Mouse (Mus musculus) midbrain, embryonic 12.5 days (tissue): ENCODE measurements around the gene C530008M17Rik. TPM values are rescaled to one million over a fixed set of nuclear protein-coding genes. Genes with fewer than 3 reads are reported as not detected.
A peak's percentile ranks its signal among the peaks of the same experiment; 100 is the strongest.

Source experiments
- ATAC-seq: fragments of 200-750 bp; cut with Nextera tagmentation; 2 replicates; pipeline ENCODE4 v1.8.0; 2017; ENCODE audit warnings: low read depth, moderate TSS enrichment, moderate library complexity; ENCODE audit not compliant: low FRiP score
- H3K27ac ChIP-seq: fragments of 300-500 bp; sonication (generic); replicated peaks from 2 replicates; pipeline ENCODE4 v1.5.1; 2016; ENCODE audit warnings: mild to moderate bottlenecking
- H3K27me3 ChIP-seq: fragments of 300-500 bp; sonication (generic); 2 replicates; pipeline ENCODE4 v1.6.1; 2016; ENCODE audit warnings: mild to moderate bottlenecking
- H3K36me3 ChIP-seq: fragments of 300-500 bp; sonication (generic); 2 replicates; pipeline ENCODE4 v1.6.1; 2016
- H3K4me1 ChIP-seq: fragments of 300-500 bp; sonication (generic); 2 replicates; pipeline ENCODE4 v1.6.1; 2016
- H3K4me2 ChIP-seq: fragments of 300-500 bp; sonication (generic); replicated peaks from 2 replicates; pipeline ENCODE4 v1.6.1; 2016; ENCODE audit warnings: mild to moderate bottlenecking, moderate library complexity
- H3K4me3 ChIP-seq: fragments of 300-500 bp; sonication (generic); 2 replicates; pipeline ENCODE4 v1.5.1; 2016; ENCODE audit warnings: mild to moderate bottlenecking
- H3K9ac ChIP-seq: fragments of 300-500 bp; sonication (generic); replicated peaks from 2 replicates; pipeline ENCODE4 v1.6.1; 2016; ENCODE audit warnings: mild to moderate bottlenecking, moderate library complexity
- H3K9me3 ChIP-seq: fragments of 300-500 bp; sonication (generic); 2 replicates; pipeline ENCODE4 v1.6.1; 2016; ENCODE audit warnings: mild to moderate bottlenecking
- WGBS: fragments of 180-500 bp; shearing (Covaris S2); methylation state at CpG from one replicate; pipeline ENCODE4 v1.1.7; 2016; 5-methylcytosine and 5-hydroxymethylcytosine counted together
- polyA plus RNA-seq: library from polyadenylated mRNA; unstranded; fragments of >200 nt; fragmentation: Nextera tagmentation; extraction: Ambion mirVana; gene quantifications from 2 replicates; pipeline ENCODE4 v1.2.1, GENCODE M21; 2016

The C530008M17Rik gene
- polyA plus RNA-seq, 1 experiment from 2014 or later: 74.1 TPM

- WGBS: 98% methylated on average over 7 of the region's 7 CpGs
- H3K27me3 ChIP-seq: no peaks in the 10 kb centered on the region
- no peak overlapping the region for H3K4me2 ChIP-seq
- H3K4me3 ChIP-seq: no peak overlapping the region
- no peak for ATAC-seq
- no peak overlapping the region for H3K27ac ChIP-seq
- no peaks in the 10 kb centered on the region for H3K9me3 ChIP-seq
- no peaks in the 10 kb centered on the region for H3K36me3 ChIP-seq
- H3K9ac ChIP-seq: no peak overlapping the region
- no peaks in the 10 kb centered on the region; the same call in 1 of the 2 replicates for H3K4me1 ChIP-seq
Observed at GRCm38 (mm10) chr5:76713743-76714142, 57.4 kb downstream of the C530008M17Rik start.

GRCm38 (mm10) chr5:76719954-76720353, 63.6 kb downstream of the C530008M17Rik start:
- Histone ChIP-seq H3K9ac (no peak overlapping the region), H3K4me3 (no peak overlapping the region), H3K4me1 (peaks cover 6% of the 10 kb centered on the region; the same call in 1 of the 2 replicates), H3K27me3 (no peaks in the 10 kb centered on the region), H3K36me3 (peaks cover 15% of the 10 kb centered on the region; the same call in 1 of the 2 replicates), H3K9me3 (no peaks in the 10 kb centered on the region; the same call in 1 of the 2 replicates), H3K4me2 (no peak overlapping the region), H3K27ac (no peak overlapping the region)
- no peak for ATAC-seq
- WGBS: 89% methylated on average over 3 of the region's 3 CpGs

- 100% methylated on average over 2 of the region's 2 CpGs for WGBS
- no peaks in the 10 kb centered on the region for H3K27me3 ChIP-seq
- no peak overlapping the region for H3K9ac ChIP-seq
- H3K4me1 ChIP-seq: no peaks in the 10 kb centered on the region
- no peak overlapping the region for H3K27ac ChIP-seq
- no peak for ATAC-seq
- no peak overlapping the region for H3K4me3 ChIP-seq
- H3K9me3 ChIP-seq: no peaks in the 10 kb centered on the region; the same call in 1 of the 2 replicates
- peaks cover 32% of the 10 kb centered on the region for H3K36me3 ChIP-seq
- H3K4me2 ChIP-seq: no peak overlapping the region
Observed at GRCm38 (mm10) chr5:76724878-76725277, 68.6 kb downstream of the C530008M17Rik start.

GRCm38 (mm10) chr5:76726518-76727103, 70.3 kb downstream of the C530008M17Rik start:
- 94% methylated on average over 8 of the region's 8 CpGs for WGBS
- no peak overlapping the region for H3K9ac ChIP-seq
- H3K9me3 ChIP-seq: no peaks in the 10 kb centered on the region; the same call in 1 of the 2 replicates
- ATAC-seq: no peak
- no peak overlapping the region for H3K4me3 ChIP-seq
- H3K27ac ChIP-seq: no peak overlapping the region
- no peaks in the 10 kb centered on the region for H3K4me1 ChIP-seq
- peaks cover 30% of the 10 kb centered on the region for H3K36me3 ChIP-seq
- no peak overlapping the region for H3K4me2 ChIP-seq
- H3K27me3 ChIP-seq: no peaks in the 10 kb centered on the region

DNA sequence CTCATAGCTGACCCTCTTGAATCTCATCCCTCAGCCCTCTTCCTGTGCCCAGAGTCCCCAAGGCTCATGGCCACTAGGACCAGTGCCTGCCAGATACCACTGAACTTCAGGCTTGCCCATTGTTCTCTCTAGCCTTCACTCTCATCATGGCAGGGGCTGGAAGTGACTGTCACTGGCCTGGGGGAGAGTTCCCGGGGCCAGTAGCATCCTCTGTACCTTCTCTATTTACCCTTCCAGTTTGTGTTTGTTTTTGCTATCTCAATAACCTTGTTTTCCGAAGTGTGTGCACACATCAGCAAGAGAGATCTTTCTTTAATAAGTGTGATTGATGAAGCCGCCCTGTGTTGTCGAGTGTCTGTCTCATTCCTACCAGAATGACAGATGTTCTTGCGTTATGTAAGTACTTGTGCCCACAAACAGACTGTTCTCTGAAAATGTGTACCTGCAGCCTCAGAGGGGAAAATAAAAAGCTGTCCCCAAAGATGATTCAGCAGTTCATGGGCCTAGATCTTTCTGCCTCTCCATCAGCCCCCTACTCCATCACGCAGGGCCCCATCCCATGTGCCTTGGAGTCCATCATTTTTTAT, 76.8 kb downstream of the C530008M17Rik start:
- Histone ChIP-seq H3K9ac (no peak overlapping the region), H3K4me2 (no peak overlapping the region), H3K4me1 (no peaks in the 10 kb centered on the region), H3K9me3 (no peaks in the 10 kb centered on the region), H3K36me3 (peaks cover 11% of the 10 kb centered on the region; the same call in 1 of the 2 replicates), H3K27ac (no peak overlapping the region), H3K4me3 (no peak overlapping the region), H3K27me3 (no peaks in the 10 kb centered on the region)
- WGBS: 88% methylated on average over 6 of the region's 6 CpGs
- no peak for ATAC-seq

GRCm38 (mm10) chr5:76741463-76741862, 85.2 kb downstream of the C530008M17Rik start:
- Histone ChIP-seq H3K27me3 (no peaks in the 10 kb centered on the region), H3K4me1 (0 out of 2 replicates have a peak, but pooled peaks cover 4% of the 10 kb centered on the region), H3K4me2 (no peak overlapping the region), H3K4me3 (no peak overlapping the region), H3K36me3 (peaks cover 29% of the 10 kb centered on the region), H3K9me3 (no peaks in the 10 kb centered on the region), H3K9ac (no peak overlapping the region), H3K27ac (no peak overlapping the region)
- no peak for ATAC-seq
- WGBS: 95% methylated on average over 6 of the region's 6 CpGs

GRCm38 (mm10) chr5:76742076-76742475, 85.8 kb downstream of the C530008M17Rik start:
- WGBS: 95% methylated on average over 6 of the region's 6 CpGs
- Histone ChIP-seq H3K4me3 (no peak overlapping the region), H3K36me3 (peaks cover 29% of the 10 kb centered on the region), H3K27ac (no peak overlapping the region), H3K9ac (no peak overlapping the region), H3K4me1 (0 out of 2 replicates have a peak, but pooled peaks cover 4% of the 10 kb centered on the region), H3K27me3 (no peaks in the 10 kb centered on the region), H3K4me2 (no peak overlapping the region), H3K9me3 (no peaks in the 10 kb centered on the region)
- ATAC-seq: no peak

DNA sequence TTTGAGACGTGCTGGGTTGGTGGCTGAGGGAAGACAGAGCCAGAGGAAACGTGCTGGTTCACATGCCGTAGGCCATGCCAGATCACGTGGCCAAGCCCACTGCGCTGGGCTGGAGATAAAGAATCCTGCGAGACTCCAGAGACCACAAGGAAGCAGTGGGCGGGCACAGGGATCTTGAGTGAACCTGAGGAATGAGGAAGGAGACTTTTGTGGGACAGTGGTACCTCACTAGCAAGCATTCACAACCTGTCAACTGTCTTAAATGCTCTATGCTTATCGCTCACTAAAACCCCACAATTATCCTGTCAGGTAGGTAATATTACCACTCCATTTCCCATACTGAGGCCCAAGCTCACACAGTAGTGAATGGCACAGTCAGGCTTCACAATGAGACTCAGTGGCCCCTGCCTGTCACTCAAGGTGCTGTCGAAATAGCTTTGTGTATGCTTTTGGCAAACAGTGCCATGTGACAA, 88.5 kb downstream of the C530008M17Rik start:
- ATAC-seq: no peak
- WGBS: 91% methylated on average over 9 of the region's 9 CpGs

GRCm38 (mm10) chr5:76747851-76748250, 91.5 kb downstream of the C530008M17Rik start:
- no peak overlapping the region for H3K9ac ChIP-seq
- 0 out of 2 replicates have a peak, but pooled peaks have one; percentile 30 for ATAC-seq
- 64% methylated on average over 7 of the region's 7 CpGs for WGBS
- H3K9me3 ChIP-seq: no peaks in the 10 kb centered on the region
- no peaks in the 10 kb centered on the region for H3K27me3 ChIP-seq
- H3K4me3 ChIP-seq: no peak overlapping the region
- no peak overlapping the region for H3K27ac ChIP-seq
- H3K4me1 ChIP-seq: peaks cover 18% of the 10 kb centered on the region
- no peak overlapping the region for H3K4me2 ChIP-seq
- peaks cover 7% of the 10 kb centered on the region for H3K36me3 ChIP-seq

More for the DNA sequence above, 88.5 kb downstream of the C530008M17Rik start:
- no peak overlapping the region for H3K4me2 ChIP-seq
- peaks cover 25% of the 10 kb centered on the region for H3K36me3 ChIP-seq
- no peak overlapping the region for H3K4me3 ChIP-seq
- H3K4me1 ChIP-seq: peaks cover 8% of the 10 kb centered on the region; the same call in 1 of the 2 replicates
- no peaks in the 10 kb centered on the region for H3K9me3 ChIP-seq
- H3K9ac ChIP-seq: no peak overlapping the region
- H3K27ac ChIP-seq: no peak overlapping the region
- H3K27me3 ChIP-seq: no peaks in the 10 kb centered on the region

DNA sequence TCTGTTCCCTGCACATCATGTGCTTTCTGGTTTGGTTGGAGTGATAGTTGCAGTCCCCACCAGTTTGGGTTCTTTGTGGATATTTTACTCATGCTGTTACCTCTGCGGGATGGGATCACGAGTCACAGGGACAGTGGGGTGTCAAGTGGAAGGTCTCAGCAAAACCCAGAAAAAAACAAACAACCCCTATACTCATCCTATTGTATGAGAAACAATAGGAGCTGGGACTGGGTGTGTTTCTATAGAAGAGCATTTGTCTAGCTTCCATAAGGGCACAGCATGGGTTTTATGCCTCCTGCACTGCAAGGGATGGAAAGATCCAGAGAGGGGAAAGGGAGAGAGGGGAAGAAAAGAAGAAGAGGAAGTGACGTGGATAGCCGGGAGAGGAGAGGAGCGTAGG, 96.0 kb downstream of the C530008M17Rik start:
- no peak overlapping the region for H3K4me2 ChIP-seq
- H3K9me3 ChIP-seq: no peaks in the 10 kb centered on the region
- no peak for ATAC-seq
- H3K9ac ChIP-seq: no peak overlapping the region
- no peak overlapping the region for H3K4me3 ChIP-seq
- no peaks in the 10 kb centered on the region for H3K27me3 ChIP-seq
- H3K36me3 ChIP-seq: no peaks in the 10 kb centered on the region
- no peak overlapping the region for H3K27ac ChIP-seq
- H3K4me1 ChIP-seq: peaks cover 15% of the 10 kb centered on the region
- WGBS: 48% methylated on average over 5 of the region's 5 CpGs

DNA sequence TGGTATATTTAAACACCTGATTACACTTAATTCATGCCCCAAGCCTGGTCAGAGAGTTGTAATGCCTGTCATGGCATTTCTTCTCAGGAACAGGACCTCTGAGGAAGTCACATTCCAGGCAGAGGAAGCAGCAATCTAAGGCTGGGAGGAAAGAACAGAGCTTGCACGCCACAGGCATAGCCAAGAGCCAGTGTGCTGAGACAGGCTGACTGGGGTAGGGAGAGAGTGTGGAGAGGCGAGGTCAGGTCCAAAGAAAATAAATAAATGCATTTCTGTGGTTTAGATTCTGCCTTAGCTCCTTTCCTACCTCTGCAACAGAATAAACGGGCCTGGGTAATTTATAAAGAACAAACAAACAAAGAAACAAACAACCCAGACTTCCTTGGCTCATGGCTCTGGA, 104.0 kb downstream of the C530008M17Rik start:
- no peaks in the 10 kb centered on the region for H3K27me3 ChIP-seq
- no peak overlapping the region for H3K4me2 ChIP-seq
- WGBS: 73% methylated on average over 3 of the region's 3 CpGs
- H3K36me3 ChIP-seq: 0 out of 2 replicates have a peak, but pooled peaks cover 12% of the 10 kb centered on the region
- peaks cover 35% of the 10 kb centered on the region for H3K4me1 ChIP-seq
- H3K4me3 ChIP-seq: no peak overlapping the region
- ATAC-seq: no peak
- no peaks in the 10 kb centered on the region for H3K9me3 ChIP-seq
- 0 out of 2 replicates have a peak overlapping the region, but pooled peaks have one; percentile 32 for H3K27ac ChIP-seq
- no peak overlapping the region for H3K9ac ChIP-seq

- Histone ChIP-seq H3K36me3 (peaks cover 24% of the 10 kb centered on the region), H3K9me3 (peaks cover 3% of the 10 kb centered on the region; the same call in 1 of the 2 replicates), H3K9ac (no peak overlapping the region), H3K4me1 (peaks cover 35% of the 10 kb centered on the region), H3K27ac (peak overlapping the region; percentile 75), H3K27me3 (no peaks in the 10 kb centered on the region), H3K4me2 (0 out of 2 replicates have a peak overlapping the region, but pooled peaks have one; percentile 2), H3K4me3 (no peak overlapping the region)
- peak; percentile 71 for ATAC-seq
- 54% methylated on average over 14 of the region's 14 CpGs for whole genome bisulfite sequencing
Observed at GRCm38 (mm10) chr5:76762030-76762698, 105.9 kb downstream of the C530008M17Rik start.
